Mouse (Mus musculus) lung, postnatal 0 days (tissue): ENCODE results near the gene Rad1. TPM values are rescaled to one million over a fixed set of nuclear protein-coding genes. Genes with fewer than 3 reads are reported as not detected.

ENCODE experiments used
- ATAC-seq: fragments of 200-750 bp; cut with Nextera tagmentation; 2 replicates; pipeline ENCODE4 v1.8.0; 2017; ENCODE audit warnings: moderate library complexity
- DNase-seq: peaks from one replicate; pipeline ENCODE4 v3.0.0-alpha.2; 2016; ENCODE audit warnings: low spot score
- H3K27ac ChIP-seq: fragments of 300-500 bp; sonication (generic); 2 replicates; pipeline ENCODE4 v1.5.1; 2014; ENCODE audit warnings: antibody characterized with exemption, mild to moderate bottlenecking, low read length, mixed read lengths
- H3K27me3 ChIP-seq: fragments of 300-500 bp; sonication (generic); replicated peaks from 2 replicates; pipeline ENCODE4 v1.6.1; 2014; ENCODE audit warnings: low read length, mixed read lengths; ENCODE audit not compliant: insufficient read depth
- H3K36me3 ChIP-seq: fragments of 300-500 bp; sonication (generic); 2 replicates; pipeline ENCODE4 v1.6.1; 2014; ENCODE audit warnings: low read length, mixed read lengths; ENCODE audit not compliant: insufficient read depth
- H3K4me1 ChIP-seq: fragments of 300-500 bp; sonication (generic); 2 replicates; pipeline ENCODE4 v1.6.1; 2014; ENCODE audit warnings: antibody characterized with exemption, low read depth, low read length, mixed read lengths; ENCODE audit not compliant: insufficient read depth
- H3K4me2 ChIP-seq: fragments of 300-500 bp; sonication (generic); replicated peaks from 2 replicates; pipeline ENCODE4 v1.6.1; 2014; ENCODE audit warnings: low read depth, mild to moderate bottlenecking, low read length, moderate library complexity, mixed read lengths
- H3K4me3 ChIP-seq: fragments of 300-500 bp; sonication (generic); 2 replicates; pipeline ENCODE4 v1.5.1; 2014; ENCODE audit warnings: low read depth, low read length
- H3K9ac ChIP-seq: fragments of 300-500 bp; sonication (generic); replicated peaks from 2 replicates; pipeline ENCODE4 v1.6.1; 2014; ENCODE audit warnings: low read depth, mild to moderate bottlenecking
- H3K9me3 ChIP-seq: fragments of 300-500 bp; sonication (generic); 2 replicates; pipeline ENCODE4 v1.6.1; 2016; ENCODE audit warnings: low read length, mixed read lengths
- CTCF ChIP-seq: IDR thresholded peaks from 2 replicates; pipeline ENCODE4 v1.5.1; 2016; ENCODE audit warnings: antibody characterized with exemption, mild to moderate bottlenecking
- EP300 ChIP-seq: IDR thresholded peaks from 2 replicates; pipeline ENCODE4 v1.6.1; 2016; ENCODE audit warnings: antibody characterized with exemption, mild to moderate bottlenecking, control low read depth
- WGBS: fragments of 180-500 bp; shearing (Covaris S2); extraction: QIAGEN DNeasy Blood & Tissue Kit; methylation state at CpG from one replicate; pipeline ENCODE4 v1.1.7; 2014; 5-methylcytosine and 5-hydroxymethylcytosine counted together
- polyA plus RNA-seq: library from polyadenylated mRNA; unstranded; fragments of >200 nt; fragmentation: Nextera tagmentation; extraction: Ambion mirVana; gene quantifications from 2 replicates; pipeline ENCODE4 v1.2.1, GENCODE M21; 2015

Rad1 gene
- polyA plus RNA-seq, 1 experiment from 2014 or later = 16.1 TPM

DNA sequence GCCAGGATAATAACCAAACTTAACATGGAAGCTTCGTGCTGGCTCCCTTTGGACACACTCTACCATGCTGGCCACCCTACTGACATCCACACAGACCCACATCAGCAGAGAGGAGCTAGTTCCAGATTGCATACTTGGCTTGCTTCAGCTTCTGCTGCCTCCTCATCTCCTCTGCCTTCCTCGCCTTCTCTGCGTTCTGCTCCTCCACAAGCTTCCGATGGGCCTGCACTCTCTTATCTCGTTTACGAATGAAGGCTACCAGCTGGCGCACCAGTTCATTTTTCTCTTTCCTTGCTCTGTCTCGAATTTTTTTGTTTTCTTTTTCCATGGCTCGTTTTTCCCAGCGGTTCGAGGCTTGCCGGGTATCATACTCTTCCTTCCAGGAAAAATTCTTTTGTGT, 24.8 kb upstream of the Rad1 start:
- Histone ChIP-seq H3K9ac (no peak overlapping the region), H3K27me3 (no peaks in the 10 kb centered on the region), H3K27ac (no peak overlapping the region), H3K36me3 (peaks cover 15% of the 10 kb centered on the region; the same call in 1 of the 2 replicates), H3K4me1 (no peaks in the 10 kb centered on the region; the same call in 1 of the 2 replicates), H3K4me2 (no peak overlapping the region), H3K4me3 (no peak overlapping the region), H3K9me3 (no peaks in the 10 kb centered on the region)
- TF ChIP-seq CTCF = no peak
- no peak for TF ChIP-seq EP300
- 62% methylated on average over 12 of the region's 12 CpGs for WGBS
- ATAC-seq = no peak
- no peak for DNase-seq

DNA sequence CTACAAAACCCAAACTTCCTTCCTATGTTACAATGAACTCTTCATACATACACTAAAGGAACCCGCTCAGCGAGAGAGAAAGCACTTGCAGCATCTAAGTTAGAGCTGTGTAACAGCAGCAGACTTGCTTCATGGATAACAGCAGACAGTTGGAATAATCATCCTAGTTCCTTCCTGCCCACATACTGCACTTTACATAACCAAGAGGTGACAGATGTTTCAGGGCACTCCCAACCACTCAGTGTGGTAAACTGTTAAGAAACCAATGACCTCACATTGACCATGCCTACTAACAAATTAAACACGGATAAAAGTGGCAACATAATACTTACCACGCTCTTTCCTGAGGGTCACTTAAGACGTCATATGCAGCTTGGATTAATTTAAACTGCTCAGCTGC, 22.3 kb upstream of the Rad1 start:
- WGBS = 64% methylated on average over 5 of the region's 5 CpGs
- Histone ChIP-seq H3K27me3 (no peaks in the 10 kb centered on the region), H3K4me2 (no peak overlapping the region), H3K9ac (no peak overlapping the region), H3K4me3 (no peak overlapping the region), H3K4me1 (no peaks in the 10 kb centered on the region; the same call in 1 of the 2 replicates), H3K9me3 (no peaks in the 10 kb centered on the region), H3K36me3 (peaks cover 15% of the 10 kb centered on the region; the same call in 1 of the 2 replicates), H3K27ac (no peak overlapping the region)
- TF ChIP-seq CTCF = no peak
- TF ChIP-seq EP300 = no peak
- no peak for ATAC-seq
- DNase-seq = no peak

DNA sequence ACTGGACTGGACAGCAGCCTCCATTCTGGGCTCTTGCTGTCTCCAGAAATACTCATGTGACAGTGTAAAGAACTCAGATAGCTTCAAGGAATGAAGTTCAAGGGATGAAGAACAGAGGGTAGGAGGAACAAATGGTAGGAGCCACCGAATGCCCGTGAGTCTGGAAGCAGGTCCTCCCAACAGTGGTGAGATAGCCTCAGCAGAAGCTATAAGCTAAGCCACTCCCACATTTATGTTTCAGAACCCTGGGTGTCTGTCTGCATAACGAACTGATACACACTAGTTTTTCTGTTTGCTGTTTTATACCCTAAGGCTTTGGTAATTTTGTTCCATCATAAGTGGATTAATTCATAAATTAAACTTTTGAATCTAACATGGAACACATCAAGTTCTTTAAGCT, 21.1 kb upstream of the Rad1 start:
- no peak overlapping the region for H3K27ac ChIP-seq
- ATAC-seq (no peak), DNase-seq (no peak)
- H3K4me1 ChIP-seq = peaks cover 3% of the 10 kb centered on the region
- peaks cover 12% of the 10 kb centered on the region; the same call in 1 of the 2 replicates for H3K36me3 ChIP-seq
- no peak for TF ChIP-seq CTCF
- TF ChIP-seq EP300 = no peak
- H3K9ac ChIP-seq = no peak overlapping the region
- 92% methylated on average over 3 of the region's 3 CpGs for WGBS
- H3K4me3 ChIP-seq = no peak overlapping the region
- H3K9me3 ChIP-seq = no peaks in the 10 kb centered on the region
- no peak overlapping the region for H3K4me2 ChIP-seq
- H3K27me3 ChIP-seq = no peaks in the 10 kb centered on the region

DNA sequence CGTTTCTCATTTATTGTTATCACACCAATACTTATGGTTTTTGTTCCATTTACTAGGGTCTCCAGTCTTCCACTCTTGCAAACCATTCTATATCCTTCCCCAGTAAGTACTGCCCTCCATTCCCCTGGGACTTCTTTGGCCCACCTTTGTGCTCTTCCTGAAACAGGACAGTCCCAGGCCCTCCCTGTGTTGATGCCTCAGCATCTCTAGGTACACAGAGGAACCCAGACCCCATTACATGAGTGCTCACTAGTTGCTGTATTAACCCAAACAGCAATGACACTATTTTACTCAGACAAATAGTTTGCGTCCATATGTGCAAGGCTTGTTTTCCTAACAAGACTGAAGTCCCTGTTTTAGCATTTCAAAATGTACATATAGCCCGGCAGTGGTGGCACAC, 17.1 kb upstream of the Rad1 start:
- Histone ChIP-seq H3K4me2 (no peak overlapping the region; the same call in 1 of the 2 replicates), H3K27ac (no peak overlapping the region), H3K4me3 (no peak overlapping the region), H3K36me3 (no peaks in the 10 kb centered on the region), H3K9ac (no peak overlapping the region), H3K4me1 (peaks cover 3% of the 10 kb centered on the region), H3K9me3 (no peaks in the 10 kb centered on the region), H3K27me3 (no peaks in the 10 kb centered on the region)
- 69% methylated on average over 3 of the region's 3 CpGs for WGBS
- no peak for DNase-seq
- TF ChIP-seq CTCF (no peak), EP300 (no peak)
- no peak for ATAC-seq

DNA sequence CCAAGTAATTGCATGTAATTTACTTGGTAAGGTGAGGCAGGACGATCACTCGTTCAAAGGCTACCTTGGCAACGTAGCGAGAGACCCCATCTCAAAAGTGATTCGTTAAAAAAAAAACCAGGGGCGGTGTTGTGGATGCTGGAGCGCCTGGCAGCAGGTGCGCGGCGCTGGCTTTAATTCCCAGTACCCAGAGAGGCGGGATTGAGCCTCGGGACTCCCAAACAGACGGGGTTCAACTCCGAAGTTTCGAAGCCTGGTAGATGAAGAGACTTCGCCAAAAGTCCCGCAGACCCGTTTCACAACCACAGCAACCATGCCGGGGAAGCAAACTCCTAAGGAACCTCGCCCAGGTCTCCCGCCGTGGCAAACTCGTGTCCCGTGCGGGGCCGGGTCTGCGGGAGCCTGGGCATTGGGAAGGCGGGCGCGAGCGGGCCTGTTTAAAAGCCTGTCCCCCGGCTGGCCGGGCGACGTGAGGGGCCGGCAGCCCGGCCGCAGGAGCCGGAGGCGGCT, 16.1 kb upstream of the Rad1 start:
- DNase-seq = peak; percentile 24

DNA sequence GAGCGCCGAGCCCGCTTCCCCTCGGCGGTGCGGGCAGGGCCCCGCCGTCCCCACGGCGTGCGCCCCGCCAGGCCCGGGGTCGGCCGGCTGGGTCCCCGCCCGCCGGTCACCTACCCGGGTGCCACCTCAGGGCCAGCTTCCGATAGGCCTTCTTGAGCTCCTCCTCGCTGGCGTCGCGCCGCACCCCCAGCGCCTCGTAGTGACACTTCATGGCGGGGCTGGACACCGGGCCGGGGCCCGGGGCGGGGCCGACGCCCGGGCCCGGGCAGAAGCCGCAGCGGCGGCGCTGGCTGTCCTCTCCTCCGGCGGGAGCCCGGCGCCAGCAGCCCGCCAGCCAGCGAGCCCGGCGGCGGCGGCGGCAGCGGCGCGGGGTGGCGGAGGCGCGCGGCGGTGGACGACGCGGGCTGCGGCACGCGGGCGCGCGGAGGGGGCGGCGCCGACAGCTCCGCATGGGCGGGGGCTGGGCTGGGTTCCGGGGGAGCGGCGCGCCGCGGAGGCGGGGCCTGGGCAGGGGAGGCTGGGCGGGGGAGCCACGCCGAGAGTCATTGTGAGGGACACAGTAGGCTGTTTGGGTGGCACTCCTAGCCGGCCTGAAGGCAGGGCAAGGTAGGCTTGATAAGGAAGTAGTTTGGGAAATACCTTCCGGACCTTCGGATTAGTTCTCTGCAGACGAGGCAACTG, 15.5 kb upstream of the Rad1 start, which contains the start of gene Dnajc21:
Gene Dnajc21, minus strand, starts transcription at position 366 of the 681 bp plus-strand sequence.
- Histone ChIP-seq H3K4me3 (peak within 1 kb of the TSS; percentile 70), H3K9me3 (no peaks in the 10 kb centered on the region), H3K27me3 (no peaks in the 10 kb centered on the region), H3K4me2 (peak within 1 kb of the TSS; percentile 84), H3K9ac (peak within 1 kb of the TSS; percentile 70), H3K4me1 (peaks cover 3% of the 10 kb centered on the region; the same call in 1 of the 2 replicates), H3K27ac (peak within 1 kb of the TSS; percentile 84), H3K36me3 (no peaks in the 10 kb centered on the region)
- ATAC-seq (peak; percentile 98), DNase-seq (peak; percentile 92)
- TF ChIP-seq CTCF (no peak), EP300 (no peak)
- WGBS = 4% methylated on average over 26 of the region's 87 CpGs

More for the DNA sequence above, 16.1 kb upstream of the Rad1 start:
- H3K4me1 ChIP-seq = peaks cover 3% of the 10 kb centered on the region; the same call in 1 of the 2 replicates
- H3K27me3 ChIP-seq = no peaks in the 10 kb centered on the region
- peak overlapping the region; percentile 70 for H3K9ac ChIP-seq
- ATAC-seq = no peak
- H3K4me2 ChIP-seq = peak overlapping the region; percentile 84
- peak overlapping the region; percentile 84 for H3K27ac ChIP-seq
- TF ChIP-seq EP300 (no peak), CTCF (no peak)
- under 1% methylated on average over 31 of the region's 40 CpGs for WGBS
- peak overlapping the region; percentile 70 for H3K4me3 ChIP-seq
- no peaks in the 10 kb centered on the region for H3K36me3 ChIP-seq
- H3K9me3 ChIP-seq = no peaks in the 10 kb centered on the region
